Mouse (Mus musculus) brain, adult 2 months (tissue): ENCODE data around the gene Zfp942.

ENCODE experiments used
- DNase-seq: peaks from one replicate; pipeline ENCODE4 v3.0.0; 2011; ENCODE audit warnings: low read depth, low spot score

Zfp942 gene

DNA sequence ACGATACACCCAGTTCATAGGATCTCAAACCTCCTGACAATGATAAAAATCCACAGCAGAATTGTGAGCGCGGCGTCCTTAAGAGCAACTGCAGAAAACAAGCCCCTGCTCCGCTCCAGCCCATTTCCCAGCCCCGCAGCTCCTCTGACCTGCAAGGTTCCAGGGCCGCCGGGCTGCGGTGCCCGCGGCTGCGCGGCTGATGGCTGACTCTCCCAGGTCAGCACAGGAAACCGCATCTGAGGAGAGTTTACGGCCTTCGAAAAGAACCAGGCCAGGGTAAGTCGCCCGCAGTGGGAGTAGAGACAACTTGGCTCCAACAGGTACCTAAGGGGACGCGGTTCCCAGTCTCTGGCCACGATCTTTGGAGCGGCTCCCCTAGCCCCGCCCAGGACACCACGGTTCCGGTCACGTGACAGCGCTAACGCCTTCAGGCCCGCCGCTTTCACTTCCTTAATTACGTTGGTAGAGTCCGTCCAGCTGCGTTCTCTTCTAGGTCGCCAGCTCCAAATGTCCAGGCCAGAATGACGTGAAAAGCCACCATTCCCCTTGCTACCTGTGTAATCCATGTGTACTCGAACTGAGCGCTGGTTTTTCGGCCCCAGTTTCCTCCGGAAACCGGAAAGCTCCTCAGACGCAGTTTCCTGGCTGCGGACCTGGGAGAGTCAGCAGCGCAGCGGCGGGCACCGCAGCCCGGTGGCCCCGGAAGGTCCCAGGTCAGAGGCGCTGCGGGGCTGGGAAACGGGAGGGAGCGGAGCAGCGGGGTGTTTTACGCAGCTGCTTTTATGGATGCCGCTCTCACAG is at the start of gene Zfp942, which contains the start of gene Zfp943:
TSS of gene Zfp942 (minus strand) at position 358 of the 801 bp plus-strand sequence.
TSS of gene Zfp943 (plus strand) at position 446 of the 801 bp plus-strand sequence.
- DNase-seq, result peak; percentile 84

DNA sequence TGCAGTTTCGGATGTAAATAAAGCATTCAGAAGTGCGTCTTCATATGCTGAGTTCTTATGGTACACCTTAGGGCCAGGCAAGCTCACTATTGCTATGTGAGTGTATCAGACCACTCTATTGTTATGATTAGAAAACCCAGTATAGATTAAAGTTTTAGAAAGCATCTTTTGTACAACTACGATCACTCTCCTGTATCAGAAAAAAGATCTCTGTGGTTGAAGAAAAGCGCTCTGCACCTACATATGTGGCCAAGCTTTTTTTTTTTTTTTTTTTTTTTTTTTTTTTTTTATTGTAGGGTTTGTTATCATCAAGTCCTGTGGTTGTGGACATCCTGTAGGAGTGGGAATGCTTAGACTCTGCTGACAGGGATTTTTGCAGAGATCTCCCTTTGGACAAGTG is 1.0 kb upstream of the Zfp942 start:
- DNase-seq, result peak; percentile 5

DNA sequence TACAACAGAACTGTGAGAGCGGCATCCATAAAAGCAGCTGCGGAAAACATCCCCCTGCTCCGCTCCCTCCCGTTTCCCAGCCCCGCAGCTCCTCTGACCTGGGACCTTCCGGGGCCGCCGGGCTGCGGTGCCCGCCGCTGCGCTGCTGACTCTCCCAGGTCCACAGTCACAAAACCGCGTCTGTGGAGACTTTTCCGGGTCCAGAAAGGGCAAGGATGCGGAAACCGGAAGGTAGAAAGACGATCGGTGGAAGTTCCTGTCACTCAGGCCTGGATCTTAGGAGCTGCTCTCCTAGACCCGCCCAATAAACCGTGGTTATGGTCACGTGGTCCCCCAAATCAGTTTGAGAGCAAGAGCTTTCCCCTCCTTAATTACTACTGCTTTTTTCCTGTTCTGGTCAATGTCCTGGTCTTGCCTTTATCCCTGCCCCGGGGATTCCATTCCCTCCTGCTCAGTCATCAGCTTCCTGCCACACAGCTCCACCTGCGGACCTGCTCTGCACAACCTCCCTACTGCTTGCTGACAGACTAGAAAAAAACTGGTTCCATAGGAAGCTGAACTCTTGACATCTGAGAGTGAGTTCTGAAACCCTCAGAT is 52.7 kb downstream of the Zfp942 start, which contains the start of gene Zfp995:
TSS of gene Zfp995 (minus strand) at position 471 of the 597 bp plus-strand sequence.
- DNase-seq, result peak; percentile 86

DNA sequence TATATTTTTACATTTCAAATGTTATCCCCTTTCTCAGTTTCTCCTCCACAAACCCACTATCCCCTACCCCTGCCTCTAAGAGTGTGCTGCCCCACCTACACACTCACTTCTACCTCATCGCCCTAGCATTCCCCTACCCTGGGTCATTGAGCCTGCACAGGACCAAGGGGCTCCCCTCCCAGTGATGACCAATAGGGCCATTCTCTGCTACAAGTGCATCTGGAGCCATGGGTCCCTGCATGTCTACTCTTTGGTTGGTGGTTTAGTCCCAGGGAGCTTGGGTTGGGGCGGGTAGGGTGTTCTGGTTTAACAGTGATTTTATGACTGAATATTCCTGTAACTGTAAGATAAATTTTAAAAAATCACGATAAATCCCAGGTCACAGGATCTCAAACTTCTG is 53.2 kb downstream of the Zfp942 start:
- DNase-seq, result peak; percentile 4
